Mouse (Mus musculus) thymus, adult 18-20 months (tissue): Measurements from ENCODE around the gene Arid5a.

Experiments used
- DNase-seq, 2 experiments: peaks; one replicate each; pipeline ENCODE4 v3.0.0; 2022; ENCODE audit warnings: mixed read lengths in 2 of 2

Gene Arid5a

DNA sequence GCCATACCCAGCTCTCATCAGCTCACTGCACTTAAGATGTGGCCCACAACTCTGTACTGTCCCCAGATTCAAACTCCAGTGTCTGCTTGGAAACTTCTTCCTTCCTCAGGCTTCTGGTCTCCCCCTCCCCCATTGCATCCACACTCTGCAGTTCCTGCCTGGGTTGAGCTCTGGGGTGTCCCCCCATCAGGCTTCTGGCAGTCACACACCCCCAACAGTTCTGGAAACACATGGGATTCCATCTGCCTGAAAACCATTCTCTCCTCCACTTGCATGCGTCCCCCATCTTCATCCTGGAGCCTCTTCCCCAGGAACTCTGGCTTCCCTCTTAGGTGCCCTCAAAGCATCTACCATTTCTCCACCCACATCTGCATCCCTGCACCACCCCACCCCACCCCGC, 19.3 kb downstream of the Arid5a start:
- DNase-seq: no peak

GRCm38 (mm10) chr1:36331743-36332142, 24.2 kb downstream of the Arid5a start:
- DNase-seq: no peak

DNA sequence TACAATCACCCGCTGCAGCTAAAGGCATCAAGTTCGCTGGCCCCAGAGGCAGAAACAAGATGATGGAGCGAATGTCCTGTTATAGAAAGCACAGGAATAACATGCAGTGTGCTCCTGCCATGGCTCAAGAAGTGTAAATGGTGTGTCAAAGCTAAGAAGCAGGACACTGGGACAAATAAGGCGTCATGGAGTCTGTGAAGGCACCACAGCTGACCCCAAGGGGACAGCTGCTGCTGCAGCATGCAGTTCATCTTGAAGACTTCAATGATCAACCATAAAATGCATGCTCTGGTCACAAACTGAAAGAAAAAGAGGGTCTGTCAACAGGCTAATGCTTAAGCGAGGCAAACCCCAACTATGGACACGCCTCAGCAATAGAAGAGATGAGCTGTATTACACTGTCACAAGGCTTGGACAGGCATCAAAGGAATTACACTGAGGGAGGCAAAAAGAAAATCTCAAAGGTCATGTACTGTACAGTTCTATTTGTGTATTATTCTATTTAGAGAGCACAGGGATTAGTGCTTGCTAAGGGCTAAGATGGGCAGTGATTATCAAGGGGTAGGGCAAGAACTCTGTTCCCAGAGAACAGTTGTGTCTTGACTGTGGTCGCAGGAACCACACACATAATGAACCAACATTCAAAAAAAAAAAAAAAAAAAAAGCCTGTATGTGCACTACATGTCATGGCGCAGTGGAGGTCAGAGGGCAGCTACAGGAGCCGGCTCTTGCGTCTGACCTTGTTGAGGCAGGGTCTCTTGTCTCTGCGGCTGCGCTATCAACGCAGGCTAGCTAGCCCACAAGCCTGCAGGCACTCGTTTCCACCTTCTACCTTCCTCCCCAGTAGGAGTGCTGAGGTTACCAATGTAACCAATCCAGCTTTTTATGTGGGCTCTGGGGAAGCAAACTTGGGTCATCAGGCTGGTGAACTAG, 25.7 kb downstream of the Arid5a start:
- DNase-seq: no peak

- DNase-seq: no peak
Observed at GRCm38 (mm10) chr1:36342547-36342946, 35.0 kb downstream of the Arid5a start.

GRCm38 (mm10) chr1:36352351-36352750, 44.8 kb downstream of the Arid5a start:
- no peak for DNase-seq

GRCm38 (mm10) chr1:36356955-36357695, 49.6 kb downstream of the Arid5a start:
- no peak for DNase-seq

- peak in 1 of 2 experiments; percentile 11 for DNase-seq
Observed at GRCm38 (mm10) chr1:36367698-36368097, 60.2 kb downstream of the Arid5a start.

DNA sequence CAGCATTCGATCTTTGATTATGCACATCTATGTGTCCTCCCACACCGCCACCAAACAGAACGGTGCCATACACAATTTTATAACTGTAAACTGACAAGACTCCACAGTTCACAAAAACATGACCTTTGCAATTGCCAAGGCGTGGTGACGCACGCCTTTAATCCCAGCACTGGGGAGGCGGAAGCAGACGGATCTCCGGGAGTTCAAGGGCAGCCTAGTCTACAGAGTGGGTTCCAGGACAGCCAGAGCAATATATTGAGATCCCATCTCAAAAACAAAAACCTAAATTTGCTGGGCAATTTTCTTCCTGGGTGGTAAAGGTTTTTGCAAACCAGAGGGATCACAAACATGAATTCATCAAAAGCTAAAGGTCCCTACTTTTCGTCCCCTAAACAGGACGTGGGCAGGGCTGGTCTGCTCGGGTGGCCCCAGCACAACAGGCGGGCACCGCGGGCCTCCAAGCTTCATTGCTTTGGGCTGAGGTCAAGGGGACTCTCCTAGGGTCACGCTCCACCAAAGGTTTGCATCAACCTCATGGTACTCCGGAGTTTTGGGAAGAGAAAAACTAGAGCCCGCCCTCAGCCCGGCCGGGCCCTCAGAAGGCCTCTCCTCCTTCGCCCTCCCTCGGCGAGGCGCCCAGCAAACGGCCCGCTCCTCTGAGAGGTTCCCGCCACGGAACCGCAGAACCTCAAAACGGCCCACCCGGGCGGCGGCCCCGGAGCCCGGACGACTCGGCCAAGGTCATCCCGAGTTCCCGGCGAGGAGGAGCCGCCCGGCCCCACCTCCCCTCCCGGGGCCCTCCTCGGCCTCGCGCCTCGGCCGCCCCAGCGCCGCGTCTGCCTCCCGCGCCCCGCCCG, 60.8 kb downstream of the Arid5a start:
- DNase-seq: peak in 1 of 2 experiments; percentile 41

GRCm38 (mm10) chr1:36368969-36369645, 61.6 kb downstream of the Arid5a start, which contains the start of gene Kansl3:
TSS of gene Kansl3 (minus strand) at chr1:36369181.
- peak; percentile 72 to 74 for DNase-seq

DNA sequence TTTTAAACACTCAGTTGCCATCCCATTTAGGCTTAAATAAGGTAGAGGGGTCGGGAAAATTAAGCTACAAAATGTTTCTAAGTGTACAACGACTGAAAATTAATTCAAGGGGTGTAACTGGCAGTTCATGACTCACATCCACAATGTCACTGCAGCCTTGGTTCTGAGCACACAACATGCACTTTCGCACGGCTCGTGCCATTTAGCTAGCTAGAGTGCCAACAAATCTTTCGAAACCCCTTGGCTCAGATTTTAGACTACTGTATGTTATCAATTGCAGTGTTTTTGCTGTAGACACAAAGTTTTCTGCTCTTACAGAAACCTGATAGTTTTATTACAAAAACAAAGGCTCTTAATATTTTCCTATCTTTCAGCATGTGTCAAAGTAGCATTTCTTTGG, 63.4 kb downstream of the Arid5a start:
- no peak for DNase-seq

DNA sequence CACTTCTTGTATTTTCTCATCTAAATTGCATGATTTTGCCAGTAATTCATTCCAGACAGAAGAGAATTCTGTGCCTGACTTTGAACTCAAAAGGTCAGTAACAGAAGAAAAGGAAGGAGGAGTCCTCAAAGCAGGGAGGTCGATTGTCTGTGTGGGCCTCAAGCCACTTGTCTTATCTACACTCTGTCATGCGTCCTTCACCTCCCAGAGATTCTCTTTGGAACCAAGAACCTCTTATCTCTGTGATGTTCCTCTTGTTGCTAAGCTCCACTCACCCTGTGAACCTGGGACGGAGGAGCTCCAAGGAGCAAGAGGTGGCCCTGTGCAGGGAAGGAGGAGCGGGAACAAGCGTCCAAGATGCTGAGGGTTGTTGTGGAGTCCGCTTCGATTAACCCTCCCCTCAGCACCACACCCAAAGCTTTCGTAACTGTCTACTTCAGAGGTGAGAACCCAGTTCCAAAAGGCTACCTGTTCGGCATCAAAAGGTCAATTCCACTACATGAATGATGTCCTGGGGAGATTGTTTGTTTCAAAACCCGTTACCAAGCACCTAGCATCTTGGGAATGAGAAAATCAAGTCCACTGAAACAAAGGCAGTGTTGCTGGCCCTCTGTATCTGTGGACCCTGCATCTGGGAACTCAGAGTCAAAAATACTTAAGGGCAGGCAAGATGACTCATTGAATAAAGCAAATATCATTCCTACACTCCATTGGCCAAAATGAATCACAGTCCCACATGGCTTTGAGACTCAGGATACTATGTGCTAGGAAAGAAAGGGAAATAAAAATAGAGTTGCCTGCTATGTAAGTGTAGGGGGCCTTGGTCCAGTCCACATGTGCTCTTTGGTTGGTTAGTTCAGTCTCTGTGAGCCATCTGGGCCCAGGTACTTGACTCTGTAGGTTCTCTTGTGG, 64.7 kb downstream of the Arid5a start, which contains the start of gene Fer1l5:
Fer1l5 (plus strand) TSS at position 358 of the 912 bp plus-strand sequence.
- no peak for DNase-seq
